Mouse (Mus musculus) lung, postnatal 0 days (tissue): ENCODE results near the gene Slc12a8.

ENCODE experiments used
- CTCF ChIP-seq: IDR thresholded peaks from 2 replicates; pipeline ENCODE4 v1.5.1; 2016; ENCODE audit warnings: antibody characterized with exemption, mild to moderate bottlenecking
- EP300 ChIP-seq: IDR thresholded peaks from 2 replicates; pipeline ENCODE4 v1.6.1; 2016; ENCODE audit warnings: antibody characterized with exemption, mild to moderate bottlenecking, control low read depth

GRCm38 (mm10) chr16:33662841-33663240, 145.7 kb downstream of the Slc12a8 start:
- no peak for TF ChIP-seq CTCF
- no peak for TF ChIP-seq EP300
